Mouse (Mus musculus) testis, adult 2 months (tissue): Measurements from ENCODE around the gene Traf5. TPM values are rescaled to one million over a fixed set of nuclear protein-coding genes. Genes with fewer than 3 reads are reported as not detected.
A peak's percentile ranks its signal among the peaks of the same experiment; 100 is the strongest.

Experiments
- H3K27ac ChIP-seq: fragments of 200-500 bp; 2 replicates; pipeline ENCODE4 v1.5.1; 2012; ENCODE audit warnings: low read depth, low read length; ENCODE audit not compliant: control insufficient read depth, insufficient read depth
- H3K27me3 ChIP-seq: fragments of 200-500 bp; 2 replicates; pipeline ENCODE4 v1.6.1; 2012; ENCODE audit warnings: mild to moderate bottlenecking, low read length, moderate library complexity; ENCODE audit not compliant: control insufficient read depth, insufficient read depth
- H3K36me3 ChIP-seq: fragments of 200-500 bp; 2 replicates; pipeline ENCODE4 v1.6.1; 2012; ENCODE audit warnings: mild to moderate bottlenecking, low read length; ENCODE audit not compliant: control insufficient read depth, insufficient read depth
- H3K4me1 ChIP-seq: fragments of 200-500 bp; 2 replicates; pipeline ENCODE4 v1.6.1; 2012; ENCODE audit warnings: low read length; ENCODE audit not compliant: control insufficient read depth, insufficient read depth
- H3K4me3 ChIP-seq: fragments of 200-500 bp; 2 replicates; pipeline ENCODE4 v1.5.1; 2012; ENCODE audit warnings: low read depth, mild to moderate bottlenecking, low read length, moderate library complexity, mixed read lengths; ENCODE audit not compliant: control insufficient read depth
- CTCF ChIP-seq: fragments of 200-500 bp; IDR thresholded peaks from 2 replicates; pipeline ENCODE4 v1.5.1; 2012; ENCODE audit warnings: low read depth, mild to moderate bottlenecking, inconsistent platforms, low read length, moderate library complexity; ENCODE audit not compliant: control insufficient read depth, insufficient read depth, insufficient replicate concordance
- POLR2A ChIP-seq: fragments of 200-500 bp; IDR thresholded peaks from 2 replicates; pipeline ENCODE4 v1.6.1; 2012; ENCODE audit warnings: low read depth, mild to moderate bottlenecking, inconsistent platforms, low read length, moderate library complexity; ENCODE audit not compliant: control insufficient read depth
- polyA plus RNA-seq: library from polyadenylated mRNA; depleted of rRNA; stranded (reverse); fragments of >200 nt; gene quantifications from 2 replicates; pipeline ENCODE4 v1.2.3, GENCODE M21; 2012; rRNA removed

Traf5 gene
- 1.6 and 2.0 TPM in 2 replicates for polyA plus RNA-seq

DNA sequence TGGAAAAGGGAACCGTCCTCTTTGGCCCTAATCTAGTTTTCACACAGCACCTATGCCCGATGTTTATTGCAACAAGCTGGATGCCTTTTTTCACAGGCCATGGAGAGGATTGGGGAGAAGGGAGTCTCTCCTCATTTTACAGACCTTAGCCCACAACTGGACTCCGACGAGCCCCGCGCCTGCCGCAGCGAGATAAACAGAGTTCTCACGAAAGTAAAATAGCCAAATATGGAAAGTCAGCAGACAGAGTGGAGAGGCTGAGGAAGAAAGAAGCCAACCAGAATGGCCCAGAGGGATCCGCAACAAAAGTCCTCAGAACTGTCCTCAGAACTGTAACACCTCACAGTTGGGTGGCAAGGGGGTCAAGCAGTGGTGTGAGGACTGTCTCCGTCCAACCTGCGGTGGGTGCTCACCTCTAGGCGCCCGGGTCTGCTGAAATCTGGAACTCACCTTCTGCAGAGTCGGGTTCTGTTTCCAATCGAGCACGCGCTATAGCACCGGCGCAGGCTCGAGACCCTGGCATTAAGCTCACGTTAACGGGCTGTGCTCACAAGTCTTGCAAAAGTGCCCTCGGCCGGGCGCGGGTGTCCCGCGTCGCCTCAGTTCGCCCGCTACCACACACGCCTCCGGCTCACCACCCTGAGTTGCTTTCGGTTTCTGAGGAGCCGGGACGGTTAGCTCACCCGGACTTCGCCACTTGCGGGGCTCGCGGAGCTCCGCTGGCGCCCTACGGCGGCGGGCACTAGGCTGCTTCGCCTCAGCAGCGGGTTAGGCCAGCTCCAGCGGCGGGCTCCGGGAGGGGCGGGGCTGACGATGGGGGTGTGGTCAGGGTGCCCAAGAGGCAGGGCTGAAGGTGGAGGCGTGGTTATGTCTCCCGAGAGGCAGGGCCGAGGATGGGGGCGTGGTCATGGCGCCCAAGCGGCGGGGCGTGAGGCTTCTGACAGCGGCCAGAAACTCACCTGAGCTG, at the start of gene Traf5:
Gene Traf5, minus strand, starts transcription at position 754 of the 967 bp plus-strand sequence.
- H3K4me1 ChIP-seq = peaks cover 8% of the 10 kb centered on the region
- TF ChIP-seq CTCF (no peak), POLR2A (no peak; the same call in 1 of the 2 replicates)
- peak within 1 kb of the TSS; percentile 73 for H3K27ac ChIP-seq
- H3K27me3 ChIP-seq = no peaks in the 10 kb centered on the region
- peak within 1 kb of the TSS; percentile 91 for H3K4me3 ChIP-seq
- H3K36me3 ChIP-seq = no peaks in the 10 kb centered on the region

DNA sequence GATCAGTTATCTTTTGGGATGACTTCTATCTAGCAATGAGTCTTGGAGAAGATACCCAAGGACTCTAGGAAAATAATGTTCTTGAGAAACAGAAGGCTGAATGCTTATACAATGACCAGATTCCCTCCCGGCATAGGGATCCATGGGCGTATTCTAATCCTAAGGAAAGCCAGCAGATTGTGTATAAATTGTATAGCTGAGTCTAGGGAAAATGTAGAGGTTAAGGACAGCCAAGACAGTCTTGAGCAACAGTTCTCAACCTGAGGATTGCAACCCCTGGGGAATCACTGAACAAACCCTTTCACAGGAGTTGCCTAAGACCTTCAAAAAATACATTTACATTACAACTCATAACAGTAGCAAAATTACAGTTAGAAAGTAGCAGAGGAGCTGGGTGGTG, 48.0 kb upstream of the Traf5 start:
- Histone ChIP-seq H3K4me3 (no peak overlapping the region), H3K4me1 (peaks cover 13% of the 10 kb centered on the region), H3K27me3 (no peaks in the 10 kb centered on the region), H3K27ac (no peak overlapping the region), H3K36me3 (no peaks in the 10 kb centered on the region)
- TF ChIP-seq CTCF (no peak), POLR2A (no peak)

DNA sequence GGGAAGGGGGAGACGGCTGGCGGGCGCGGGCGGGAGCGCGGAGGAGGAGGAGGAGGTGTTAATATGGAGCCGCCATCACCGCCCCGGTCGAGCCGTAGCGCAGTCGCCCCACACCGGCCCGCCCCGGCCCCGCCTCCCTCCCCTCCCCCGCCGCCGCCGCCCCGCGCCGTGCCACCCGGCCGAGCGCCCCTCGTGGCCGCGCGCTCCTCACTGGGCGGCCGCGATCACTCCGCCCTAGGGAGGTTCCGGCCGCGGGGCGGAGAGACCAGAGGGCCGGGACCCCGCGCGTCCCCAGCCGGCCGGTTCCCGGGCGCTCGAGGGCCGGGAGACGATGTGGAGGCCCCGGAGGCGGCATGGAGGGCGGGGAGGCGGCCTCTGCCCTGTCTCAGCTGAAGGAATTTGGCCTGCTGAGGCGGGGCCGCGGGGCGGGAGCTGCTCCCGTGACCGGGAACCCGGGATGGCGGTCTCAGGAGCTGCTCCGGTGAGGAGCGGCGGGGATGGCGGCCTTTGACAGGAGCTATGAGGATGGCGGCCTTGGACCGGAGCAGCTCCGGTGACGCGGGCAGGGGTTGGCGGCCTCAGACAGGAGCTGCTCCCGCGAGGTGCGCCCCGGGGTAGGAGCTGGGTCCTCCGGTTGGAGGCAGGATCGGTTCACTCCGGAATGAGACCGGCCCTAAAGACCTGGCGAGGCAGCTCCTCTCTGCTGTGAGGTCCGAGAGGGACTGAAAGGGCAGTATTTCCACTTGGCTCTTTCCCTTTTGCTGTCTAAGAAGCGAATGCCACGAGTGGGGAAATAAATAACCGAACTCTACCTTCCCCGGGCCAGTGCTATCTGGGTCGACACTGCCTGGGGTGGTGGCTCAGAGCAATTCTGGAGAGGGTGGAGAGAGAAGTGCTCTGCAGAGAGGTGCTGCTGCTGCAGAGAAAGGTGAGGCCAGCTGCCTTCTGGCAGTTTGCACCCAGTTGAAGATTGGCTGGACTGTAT, 45.9 kb upstream of the Traf5 start, which contains the start of gene Rcor3:
Gene Rcor3, minus strand, starts transcription at position 137 of the 985 bp plus-strand sequence.
- no peaks in the 10 kb centered on the region for H3K27me3 ChIP-seq
- TF ChIP-seq CTCF (no peak), POLR2A (no peak; the same call in none of the 2 replicates)
- H3K36me3 ChIP-seq = no peaks in the 10 kb centered on the region
- H3K4me3 ChIP-seq = peak within 1 kb of the TSS; percentile 91
- H3K27ac ChIP-seq = peak within 1 kb of the TSS; percentile 86
- peaks cover 13% of the 10 kb centered on the region for H3K4me1 ChIP-seq

DNA sequence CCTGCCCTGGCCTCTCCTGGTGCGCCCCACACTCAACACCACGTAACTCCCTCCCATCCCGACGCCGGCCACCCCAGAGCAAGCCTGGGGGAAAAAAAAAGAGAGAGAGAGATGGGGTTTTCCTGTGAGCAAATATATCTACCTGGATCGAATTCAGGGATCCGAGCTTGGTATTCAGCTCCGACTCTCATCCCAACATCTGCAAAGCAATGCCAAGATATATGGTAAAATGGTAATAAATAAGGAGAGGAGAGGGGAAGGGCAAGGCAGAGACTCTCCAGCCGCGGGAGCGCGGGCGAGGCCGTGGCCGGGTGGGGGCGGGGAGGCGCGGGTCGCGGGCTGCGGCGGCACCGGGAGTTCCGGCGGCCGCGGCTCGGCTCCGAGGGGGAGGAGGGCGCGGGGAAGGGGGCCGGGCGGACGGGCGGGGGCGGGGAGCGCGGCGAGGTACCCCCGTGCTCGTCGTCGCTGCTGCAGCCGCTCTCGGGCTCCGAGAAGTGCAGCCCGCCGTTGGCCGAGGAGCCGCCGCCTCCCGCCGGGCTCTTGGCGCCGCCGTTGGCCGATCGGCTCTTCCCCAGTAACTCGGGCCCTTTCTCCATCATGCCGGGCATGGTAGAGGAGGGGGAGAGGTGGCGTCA, 45.0 kb upstream of the Traf5 start:
- TF ChIP-seq POLR2A = no peak
- no peak for TF ChIP-seq CTCF
- H3K27me3 ChIP-seq = no peaks in the 10 kb centered on the region
- H3K36me3 ChIP-seq = no peaks in the 10 kb centered on the region
- H3K4me3 ChIP-seq = peak overlapping the region; percentile 91
- peak overlapping the region; percentile 86 for H3K27ac ChIP-seq
- H3K4me1 ChIP-seq = peaks cover 13% of the 10 kb centered on the region

DNA sequence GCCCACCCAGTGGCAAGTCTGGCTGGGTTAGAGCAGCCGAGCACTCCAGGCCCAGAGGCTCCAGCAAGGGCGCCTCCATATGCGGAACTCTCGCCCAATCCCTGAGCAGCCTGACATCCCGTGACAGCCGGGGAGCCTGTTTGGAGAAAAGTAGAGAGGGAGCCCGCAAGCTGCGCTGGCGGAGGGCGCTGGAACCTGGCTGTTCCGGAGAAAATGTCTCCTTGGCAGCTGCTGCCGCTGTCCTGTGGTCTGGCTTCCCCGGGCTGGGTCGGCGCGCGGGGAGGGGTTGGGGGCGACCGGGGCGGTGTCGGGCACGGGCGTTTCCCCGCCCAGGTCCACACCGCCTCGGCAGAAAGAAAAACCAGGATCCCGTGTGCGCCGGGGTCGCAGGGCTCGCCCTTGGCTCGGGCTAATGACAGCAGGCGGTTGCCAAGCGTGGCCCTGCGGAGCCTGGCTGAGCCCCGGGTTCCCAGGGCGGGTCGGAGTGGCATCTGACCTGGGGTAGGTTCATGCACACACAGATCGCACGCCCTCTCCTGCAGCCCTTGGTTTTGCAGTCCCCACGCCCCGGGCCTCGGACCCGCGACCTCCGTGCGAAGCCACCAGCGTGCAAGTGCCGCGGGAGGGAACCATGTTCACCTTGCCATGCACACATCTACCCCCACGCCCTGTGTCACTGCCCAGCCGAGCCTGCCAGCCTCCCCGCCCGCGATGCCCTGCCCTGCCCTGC, 44.4 kb upstream of the Traf5 start:
- Histone ChIP-seq H3K27me3 (no peaks in the 10 kb centered on the region), H3K4me3 (peak overlapping the region; percentile 91), H3K27ac (peak overlapping the region; percentile 77), H3K36me3 (no peaks in the 10 kb centered on the region), H3K4me1 (peaks cover 13% of the 10 kb centered on the region)
- TF ChIP-seq POLR2A (peak; percentile 38; the same call in 1 of the 2 replicates), CTCF (no peak)

DNA sequence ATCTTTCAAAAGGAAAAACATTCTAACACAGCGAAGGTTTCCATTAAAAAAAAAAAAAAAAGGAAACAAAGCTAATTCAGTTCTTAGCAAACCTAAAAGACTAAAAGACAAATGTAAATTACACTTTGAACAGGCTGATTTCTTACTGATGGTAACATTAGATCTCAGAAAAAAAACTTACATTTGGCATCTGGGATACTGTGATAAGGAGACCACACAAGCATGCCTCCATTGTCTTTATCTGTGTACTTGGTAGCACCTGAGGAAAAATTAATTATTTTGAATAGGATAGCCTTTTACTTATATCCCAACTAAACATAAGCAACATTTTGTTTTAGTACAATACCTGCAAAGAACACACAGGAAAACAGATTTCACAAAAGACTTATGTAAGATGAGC, 37.8 kb upstream of the Traf5 start:
- no peak overlapping the region for H3K4me3 ChIP-seq
- no peak for TF ChIP-seq POLR2A
- no peak for TF ChIP-seq CTCF
- no peak overlapping the region for H3K27ac ChIP-seq
- no peaks in the 10 kb centered on the region for H3K27me3 ChIP-seq
- no peaks in the 10 kb centered on the region for H3K4me1 ChIP-seq
- H3K36me3 ChIP-seq = no peaks in the 10 kb centered on the region
